Mouse (Mus musculus) MN1 (cell line): ENCODE data around the gene Rpn1.

Experiments used
- DNase-seq: peaks from one replicate; pipeline ENCODE4 v3.0.0-alpha.2; 2016; ENCODE audit warnings: low spot score

The Rpn1 gene

GRCm38 (mm10) chr6:88065968-88066367 lies 18.3 kb upstream of the Rpn1 start:
- DNase-seq, result no peak

- no peak for DNase-seq
Measured at GRCm38 (mm10) chr6:88067722-88068121, 16.6 kb upstream of the Rpn1 start.

GRCm38 (mm10) chr6:88068739-88069138 lies 15.5 kb upstream of the Rpn1 start:
- DNase-seq, result no peak

GRCm38 (mm10) chr6:88070468-88070867 lies 13.8 kb upstream of the Rpn1 start:
- no peak for DNase-seq

GRCm38 (mm10) chr6:88071216-88071615 lies 13.1 kb upstream of the Rpn1 start:
- DNase-seq, result no peak

- peak; percentile 99 for DNase-seq
Measured at GRCm38 (mm10) chr6:88074752-88075554, 9.3 kb upstream of the Rpn1 start.

- DNase-seq, result no peak
Measured at GRCm38 (mm10) chr6:88075960-88076517, 8.2 kb upstream of the Rpn1 start.

GRCm38 (mm10) chr6:88083095-88083494 lies 1.2 kb upstream of the Rpn1 start:
- DNase-seq, result no peak

- no peak for DNase-seq
Measured at GRCm38 (mm10) chr6:88083672-88084071, 610 bp upstream of the Rpn1 start.

- no peak for DNase-seq
Measured at GRCm38 (mm10) chr6:88088971-88089370, 4.7 kb downstream of the Rpn1 start.

GRCm38 (mm10) chr6:88095377-88095776 lies 11.1 kb downstream of the Rpn1 start:
- DNase-seq, result no peak

GRCm38 (mm10) chr6:88102096-88102495 lies 17.8 kb downstream of the Rpn1 start:
- DNase-seq, result no peak

GRCm38 (mm10) chr6:88105783-88106611 lies 21.7 kb downstream of the Rpn1 start:
- DNase-seq, result no peak

GRCm38 (mm10) chr6:88106612-88107123 lies 22.4 kb downstream of the Rpn1 start:
- DNase-seq, result no peak

- no peak for DNase-seq
Measured at GRCm38 (mm10) chr6:88107661-88108535, 23.6 kb downstream of the Rpn1 start.

GRCm38 (mm10) chr6:88113139-88113538 lies 28.9 kb downstream of the Rpn1 start:
- DNase-seq, result peak; percentile 71

- no peak for DNase-seq
Measured at GRCm38 (mm10) chr6:88114414-88114813, 30.1 kb downstream of the Rpn1 start.

GRCm38 (mm10) chr6:88116347-88117183 lies 32.3 kb downstream of the Rpn1 start:
- peak; percentile 77 for DNase-seq

GRCm38 (mm10) chr6:88117184-88117575 lies 32.9 kb downstream of the Rpn1 start:
- DNase-seq, result no peak

GRCm38 (mm10) chr6:88119309-88119708 lies 35.0 kb downstream of the Rpn1 start:
- no peak for DNase-seq

- DNase-seq, result no peak
Measured at GRCm38 (mm10) chr6:88120813-88121212, 36.5 kb downstream of the Rpn1 start.
